Mouse (Mus musculus) ES-Bruce4 (cell line): ENCODE measurements around the gene Hist2h3b. TPM values are rescaled to one million over a fixed set of nuclear protein-coding genes. Genes with fewer than 3 reads are reported as not detected.
A peak's percentile ranks its signal among the peaks of the same experiment; 100 is the strongest.
"Not testable (repeated sequence)": the region's sequence is repeated elsewhere in the genome, so short reads cannot be mapped to it uniquely, and the experiment has no call there.

Source experiments
- H3K27ac ChIP-seq: 2 replicates; pipeline ENCODE4 v1.5.1; 2012; ENCODE audit warnings: low read length, inconsistent platforms; ENCODE audit not compliant: insufficient read depth
- H3K27me3 ChIP-seq: 2 replicates; pipeline ENCODE4 v1.6.1; 2012; ENCODE audit warnings: mild to moderate bottlenecking, low read length, inconsistent platforms; ENCODE audit not compliant: control insufficient read depth, poor library complexity, insufficient read depth, severe bottlenecking
- H3K36me3 ChIP-seq: 2 replicates; pipeline ENCODE4 v1.6.1; 2012; ENCODE audit warnings: inconsistent platforms, mild to moderate bottlenecking, low read length, moderate library complexity; ENCODE audit not compliant: control insufficient read depth, poor library complexity, insufficient read depth, severe bottlenecking
- H3K4me1 ChIP-seq: one replicate; pipeline ENCODE4 v1.8.1; 2011; ENCODE audit warnings: low read length; ENCODE audit not compliant: control insufficient read depth, insufficient read depth
- H3K4me3 ChIP-seq: 2 replicates; pipeline ENCODE4 v1.5.1; 2011; ENCODE audit warnings: low read depth, mild to moderate bottlenecking, low read length
- H3K9ac ChIP-seq: 2 replicates; pipeline ENCODE4 v1.6.1; 2012; ENCODE audit warnings: low read depth, mild to moderate bottlenecking, inconsistent platforms; ENCODE audit not compliant: poor library complexity, severe bottlenecking
- H3K9me3 ChIP-seq: replicated peaks from 2 replicates; pipeline ENCODE4 v1.6.1; 2012; ENCODE audit warnings: mild to moderate bottlenecking, low read length, inconsistent platforms; ENCODE audit not compliant: control insufficient read depth, poor library complexity, insufficient read depth, severe bottlenecking
- CTCF ChIP-seq: IDR thresholded peaks from one replicate; pipeline ENCODE4 v1.8.1; 2011; ENCODE audit warnings: low read depth, low read length
- EP300 ChIP-seq: IDR thresholded peaks from 2 replicates; pipeline ENCODE4 v1.6.1; 2011; ENCODE audit warnings: low read depth, low read length; ENCODE audit not compliant: insufficient read depth
- POLR2A ChIP-seq: IDR thresholded peaks from one replicate; pipeline ENCODE4 v1.8.1; 2011; ENCODE audit warnings: low read length; ENCODE audit not compliant: insufficient read depth
- polyA plus RNA-seq: library from polyadenylated mRNA; stranded (reverse); fragments of >200 nt; gene quantifications from 2 replicates; pipeline ENCODE4 v1.2.4, GENCODE M21; 2011; ENCODE audit warnings: low read depth; ENCODE audit not compliant: missing spikeins, insufficient read depth, insufficient read length

Hist2h3b gene
- polyA plus RNA-seq, 1 experiment: 11.1 TPM

DNA sequence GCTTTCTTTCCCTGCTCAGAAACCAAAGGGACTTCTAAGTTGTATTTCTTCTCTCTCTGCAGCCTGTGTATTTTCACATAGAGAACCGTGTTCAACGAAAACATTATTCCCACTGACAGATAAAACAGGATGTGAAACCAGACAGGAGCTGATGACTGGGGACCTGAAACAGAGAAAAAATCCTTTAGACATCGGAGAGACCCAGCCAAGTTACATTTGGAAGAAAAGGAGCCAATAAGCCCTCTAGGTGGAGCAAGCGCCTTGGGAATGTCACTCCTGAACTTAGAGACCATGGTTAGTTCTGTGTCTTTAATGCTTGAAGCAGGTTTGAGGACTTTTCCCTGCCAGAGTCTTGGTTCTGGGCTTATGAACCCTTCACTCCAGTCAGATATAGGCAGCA, 16.0 kb downstream of the Hist2h3b start:
- Histone ChIP-seq H3K27me3 (no peaks in the 10 kb centered on the region), H3K36me3 (no peaks in the 10 kb centered on the region), H3K4me3 (no peak overlapping the region), H3K9me3 (no peaks in the 10 kb centered on the region), H3K4me1 (peaks cover 3% of the 10 kb centered on the region), H3K27ac (no peak overlapping the region), H3K9ac (peak overlapping the region; percentile 20; the same call in 1 of the 2 replicates)
- TF ChIP-seq POLR2A: no peak
- no peak for TF ChIP-seq EP300
- TF ChIP-seq CTCF: no peak

DNA sequence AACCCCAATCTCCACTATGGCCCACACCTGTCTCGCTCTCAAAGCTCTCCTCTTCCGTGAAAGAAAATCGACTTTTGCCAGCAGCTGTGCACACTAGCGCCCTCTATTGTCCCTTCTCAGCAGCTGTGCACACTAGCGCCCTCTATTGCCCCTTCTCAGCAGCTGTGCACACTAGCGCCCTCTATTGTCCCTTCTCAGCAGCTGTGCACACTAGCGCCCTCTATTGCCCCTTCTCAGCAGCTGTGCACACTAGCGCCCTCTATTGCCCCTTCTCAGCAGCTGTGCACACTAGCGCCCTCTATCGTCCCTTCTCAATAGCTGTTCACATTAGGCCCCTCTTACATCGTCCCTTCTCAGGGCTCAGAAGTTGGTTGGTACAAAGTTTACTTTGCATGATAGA, 18.9 kb downstream of the Hist2h3b start:
- H3K27me3 ChIP-seq, H3K9ac ChIP-seq, H3K27ac ChIP-seq, H3K4me1 ChIP-seq, H3K4me3 ChIP-seq, H3K36me3 ChIP-seq, H3K9me3 ChIP-seq: not testable (repeated sequence)
- peak; percentile 81 for TF ChIP-seq CTCF

DNA sequence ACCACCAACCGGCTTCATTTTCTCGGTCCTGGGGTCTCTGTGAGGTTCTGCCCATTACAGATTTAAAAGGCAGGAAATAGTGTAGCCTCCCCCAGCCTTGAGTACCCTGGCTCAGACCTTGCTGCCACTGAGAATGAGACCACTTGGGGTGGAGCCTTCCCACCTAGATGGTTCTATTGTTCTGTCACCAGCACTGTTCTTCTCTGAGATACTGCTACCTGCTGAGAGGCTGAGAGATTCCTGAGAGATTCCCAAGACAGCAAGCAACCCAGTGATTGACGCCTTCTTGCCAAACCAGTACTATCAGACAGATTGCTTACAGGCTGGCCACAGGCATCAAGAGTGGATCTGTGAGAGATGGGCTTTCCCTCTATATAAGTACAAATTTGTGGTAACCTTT, 20.7 kb downstream of the Hist2h3b start:
- H3K9me3 ChIP-seq: no peaks in the 10 kb centered on the region
- H3K4me1 ChIP-seq: no peaks in the 10 kb centered on the region
- no peaks in the 10 kb centered on the region for H3K36me3 ChIP-seq
- H3K27me3 ChIP-seq: no peaks in the 10 kb centered on the region
- no peak overlapping the region for H3K27ac ChIP-seq
- H3K9ac ChIP-seq: no peak overlapping the region
- no peak overlapping the region for H3K4me3 ChIP-seq
- TF ChIP-seq CTCF: no peak

DNA sequence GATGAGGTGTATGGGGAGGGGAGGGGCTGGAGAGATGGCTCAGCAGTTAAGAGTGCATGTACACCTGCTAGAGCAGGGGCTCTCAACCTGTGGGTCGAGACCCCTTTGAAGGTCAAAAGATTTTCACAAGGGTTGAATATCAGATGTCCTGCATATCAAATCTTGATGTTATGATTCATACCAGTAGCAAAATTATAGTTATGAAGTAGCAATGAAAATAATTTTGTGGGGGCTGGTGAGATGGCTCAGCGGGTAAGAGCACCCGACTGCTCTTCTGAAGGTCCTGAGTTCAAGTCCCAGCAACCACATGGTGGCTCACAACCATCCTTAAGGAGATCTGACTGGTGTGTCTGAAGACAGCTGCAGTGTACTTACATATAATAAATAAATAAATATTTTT, 22.3 kb downstream of the Hist2h3b start:
- H3K36me3 ChIP-seq, H3K4me1 ChIP-seq, H3K9ac ChIP-seq, H3K27ac ChIP-seq, H3K27me3 ChIP-seq, H3K4me3 ChIP-seq, H3K9me3 ChIP-seq: not testable (repeated sequence)

DNA sequence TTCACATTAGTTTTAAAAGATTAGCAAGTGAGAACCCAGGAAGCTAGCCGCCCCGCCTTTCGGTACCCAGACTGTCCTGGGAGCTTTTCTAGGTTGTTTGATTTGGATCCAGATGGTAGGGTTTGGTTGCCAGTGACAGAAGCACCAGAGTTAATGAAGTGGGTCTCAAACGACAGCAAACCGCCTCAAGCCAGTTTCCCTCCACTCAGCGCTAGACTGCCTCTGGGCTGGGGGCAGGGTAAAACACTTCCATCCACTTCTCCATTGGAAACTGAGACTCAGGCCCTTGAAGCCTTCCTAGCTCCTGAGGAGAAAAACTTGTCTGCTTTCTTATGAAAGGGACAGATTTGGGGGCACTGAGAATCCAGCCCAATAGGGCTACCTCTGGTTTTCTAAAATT, 24.2 kb downstream of the Hist2h3b start:
- no peaks in the 10 kb centered on the region for H3K9me3 ChIP-seq
- no peak for TF ChIP-seq EP300
- TF ChIP-seq CTCF: no peak
- no peak for TF ChIP-seq POLR2A
- H3K9ac ChIP-seq: no peak overlapping the region
- no peak overlapping the region for H3K4me3 ChIP-seq
- no peaks in the 10 kb centered on the region for H3K4me1 ChIP-seq
- H3K27me3 ChIP-seq: no peaks in the 10 kb centered on the region
- H3K36me3 ChIP-seq: no peaks in the 10 kb centered on the region
- no peak overlapping the region for H3K27ac ChIP-seq

DNA sequence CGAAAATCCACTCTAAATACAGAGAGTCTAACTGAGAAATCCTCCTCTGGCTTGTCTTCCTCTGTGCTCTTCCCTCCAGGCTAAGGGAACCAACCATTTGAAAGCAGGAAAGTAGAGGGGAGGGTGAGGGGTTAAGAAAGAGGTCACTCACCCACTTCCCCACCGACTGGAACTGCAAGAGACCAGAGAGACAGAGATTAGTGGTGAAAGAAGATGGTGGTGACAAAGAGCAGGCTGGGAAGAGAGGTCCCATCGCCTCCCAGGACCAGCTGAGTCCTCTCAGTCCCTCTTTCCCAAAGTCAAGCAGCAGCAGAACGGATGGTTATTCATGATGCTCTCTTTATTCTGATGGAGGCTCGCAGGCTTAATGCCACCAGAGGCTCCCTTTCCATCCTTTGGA, 24.9 kb downstream of the Hist2h3b start:
- Histone ChIP-seq H3K9ac (no peak overlapping the region), H3K4me3 (no peak overlapping the region), H3K9me3 (0 out of 2 replicates have a peak, but pooled peaks cover under 1% of the 10 kb centered on the region), H3K36me3 (no peaks in the 10 kb centered on the region), H3K27ac (no peak overlapping the region), H3K27me3 (no peaks in the 10 kb centered on the region), H3K4me1 (no peaks in the 10 kb centered on the region)
- TF ChIP-seq POLR2A: no peak
- no peak for TF ChIP-seq CTCF
- no peak for TF ChIP-seq EP300

DNA sequence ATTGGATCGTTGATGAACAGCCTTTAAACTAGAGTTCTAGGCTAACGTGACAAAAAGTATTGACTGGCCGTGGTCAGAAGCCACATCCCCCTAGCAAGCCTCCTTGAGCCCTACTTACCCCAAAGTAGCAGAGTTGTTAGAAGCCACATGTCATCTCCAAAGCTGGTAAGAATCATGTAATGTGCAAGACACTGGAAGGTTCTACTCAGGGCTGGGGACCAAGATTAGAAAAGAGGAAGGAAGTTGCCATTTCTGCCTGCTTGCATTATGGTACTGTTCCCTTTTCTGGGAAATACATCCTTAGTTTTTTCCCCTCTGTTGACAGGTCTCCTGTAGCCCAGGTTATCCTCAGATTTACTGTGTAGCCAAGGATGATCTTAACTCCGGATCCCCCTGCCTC, 25.3 kb downstream of the Hist2h3b start, which contains the start of gene Fcgr1:
TSS of gene Fcgr1 (minus strand) at position 183 of the 400 bp plus-strand sequence.
- H3K4me3 ChIP-seq: no peak within 1 kb of the TSS
- TF ChIP-seq POLR2A: no peak
- no peak for TF ChIP-seq EP300
- no peak for TF ChIP-seq CTCF
- no peaks in the 10 kb centered on the region for H3K27me3 ChIP-seq
- H3K27ac ChIP-seq: no peak within 1 kb of the TSS
- peaks cover 4% of the 10 kb centered on the region; the same call in 1 of the 2 replicates for H3K9me3 ChIP-seq
- no peaks in the 10 kb centered on the region for H3K4me1 ChIP-seq
- H3K9ac ChIP-seq: no peak within 1 kb of the TSS
- no peaks in the 10 kb centered on the region for H3K36me3 ChIP-seq
